Mouse (Mus musculus) midbrain, embryonic 15.5 days (tissue): ENCODE measurements around the gene Ankrd49. TPM values are rescaled to one million over a fixed set of nuclear protein-coding genes. Genes with fewer than 3 reads are reported as not detected.

Experiments used
- ATAC-seq: fragments of 200-750 bp; cut with Nextera tagmentation; replicated peaks from 2 replicates; pipeline ENCODE4 v1.8.0; 2017; ENCODE audit warnings: moderate TSS enrichment
- H3K27ac ChIP-seq: fragments of 300-500 bp; sonication (generic); 2 replicates; pipeline ENCODE4 v1.5.1; 2015; ENCODE audit warnings: mild to moderate bottlenecking, inconsistent platforms
- H3K27me3 ChIP-seq: fragments of 300-500 bp; sonication (generic); replicated peaks from 2 replicates; pipeline ENCODE4 v1.6.1; 2015; ENCODE audit warnings: inconsistent platforms
- H3K36me3 ChIP-seq: fragments of 300-500 bp; sonication (generic); replicated peaks from 2 replicates; pipeline ENCODE4 v1.6.1; 2015; ENCODE audit warnings: inconsistent platforms
- H3K4me1 ChIP-seq: fragments of 300-500 bp; sonication (generic); 2 replicates; pipeline ENCODE4 v1.6.1; 2015; ENCODE audit warnings: inconsistent platforms
- H3K4me2 ChIP-seq: fragments of 300-500 bp; sonication (generic); 2 replicates; pipeline ENCODE4 v1.6.1; 2015; ENCODE audit warnings: inconsistent platforms, mild to moderate bottlenecking, moderate library complexity
- H3K4me3 ChIP-seq: fragments of 300-500 bp; sonication (generic); 2 replicates; pipeline ENCODE4 v1.5.1; 2015; ENCODE audit warnings: mild to moderate bottlenecking, inconsistent platforms
- H3K9ac ChIP-seq: fragments of 300-500 bp; sonication (generic); 2 replicates; pipeline ENCODE4 v1.6.1; 2015; ENCODE audit warnings: mild to moderate bottlenecking, inconsistent platforms
- H3K9me3 ChIP-seq: fragments of 300-500 bp; sonication (generic); 2 replicates; pipeline ENCODE4 v1.6.1; 2016; ENCODE audit warnings: inconsistent platforms
- WGBS: fragments of 180-500 bp; shearing (Covaris S2); methylation state at CpG from one replicate; pipeline ENCODE4 v1.1.7; 2015; ENCODE audit warnings: mixed read lengths; 5-methylcytosine and 5-hydroxymethylcytosine counted together
- polyA plus RNA-seq: library from polyadenylated mRNA; unstranded; fragments of >200 nt; fragmentation: Nextera tagmentation; extraction: Ambion mirVana; gene quantifications from 2 replicates; pipeline ENCODE4 v1.2.1, GENCODE M21; 2015

Gene Ankrd49
- polyA plus RNA-seq, 1 experiment from 2014 or later = 29.3 TPM

GRCm38 (mm10) chr9:14770803-14771471, 13.7 kb downstream of the Ankrd49 start, which contains the start of gene 1700012B09Rik:
1700012B09Rik (minus strand) TSS chr9:14771030.
- H3K4me3 ChIP-seq = no peak within 1 kb of the TSS
- no peaks in the 10 kb centered on the region for H3K9me3 ChIP-seq
- 16% methylated on average over 23 of the region's 23 CpGs for WGBS
- peak; percentile 77 for ATAC-seq
- peak within 1 kb of the TSS; percentile 28 for H3K4me2 ChIP-seq
- no peaks in the 10 kb centered on the region for H3K36me3 ChIP-seq
- H3K9ac ChIP-seq = no peak within 1 kb of the TSS
- peaks cover 4% of the 10 kb centered on the region for H3K4me1 ChIP-seq
- no peaks in the 10 kb centered on the region for H3K27me3 ChIP-seq
- H3K27ac ChIP-seq = no peak within 1 kb of the TSS

GRCm38 (mm10) chr9:14769811-14770210, 14.8 kb downstream of the Ankrd49 start:
- Histone ChIP-seq H3K4me1 (peaks cover 4% of the 10 kb centered on the region), H3K9ac (no peak overlapping the region), H3K27ac (no peak overlapping the region), H3K4me3 (no peak overlapping the region), H3K36me3 (no peaks in the 10 kb centered on the region), H3K4me2 (no peak overlapping the region), H3K9me3 (no peaks in the 10 kb centered on the region), H3K27me3 (no peaks in the 10 kb centered on the region)
- peak; percentile 50; the same call in 1 of the 2 replicates for ATAC-seq
- WGBS = 44% methylated on average over 5 of the region's 6 CpGs

- peak; percentile 71; the same call in 1 of the 2 replicates for ATAC-seq
- no peaks in the 10 kb centered on the region; the same call in 1 of the 2 replicates for H3K4me1 ChIP-seq
- no peaks in the 10 kb centered on the region for H3K27me3 ChIP-seq
- no peaks in the 10 kb centered on the region for H3K9me3 ChIP-seq
- no peak overlapping the region for H3K4me2 ChIP-seq
- H3K27ac ChIP-seq = no peak overlapping the region
- H3K36me3 ChIP-seq = no peaks in the 10 kb centered on the region
- no peak overlapping the region for H3K9ac ChIP-seq
- 23% methylated on average over 7 of the region's 7 CpGs for WGBS
- no peak overlapping the region for H3K4me3 ChIP-seq
Observed at GRCm38 (mm10) chr9:14764765-14765164, 19.9 kb downstream of the Ankrd49 start.

- Histone ChIP-seq H3K4me2 (no peak overlapping the region), H3K9me3 (no peaks in the 10 kb centered on the region), H3K27ac (no peak overlapping the region), H3K9ac (no peak overlapping the region), H3K4me3 (no peak overlapping the region), H3K4me1 (no peaks in the 10 kb centered on the region), H3K27me3 (no peaks in the 10 kb centered on the region), H3K36me3 (no peaks in the 10 kb centered on the region)
- no peak for ATAC-seq
Observed at GRCm38 (mm10) chr9:14759261-14759660, 25.4 kb downstream of the Ankrd49 start.

- Histone ChIP-seq H3K4me3 (no peak overlapping the region), H3K4me1 (no peaks in the 10 kb centered on the region), H3K9me3 (no peaks in the 10 kb centered on the region), H3K27me3 (no peaks in the 10 kb centered on the region), H3K27ac (no peak overlapping the region), H3K36me3 (no peaks in the 10 kb centered on the region), H3K4me2 (no peak overlapping the region), H3K9ac (no peak overlapping the region)
- WGBS = 81% methylated on average over 7 of the region's 7 CpGs
- no peak for ATAC-seq
Observed at GRCm38 (mm10) chr9:14758590-14758989, 26.1 kb downstream of the Ankrd49 start.

- Histone ChIP-seq H3K36me3 (no peaks in the 10 kb centered on the region), H3K4me2 (no peak overlapping the region), H3K4me3 (no peak overlapping the region), H3K27ac (no peak overlapping the region), H3K9ac (no peak overlapping the region), H3K9me3 (no peaks in the 10 kb centered on the region), H3K4me1 (peaks cover 11% of the 10 kb centered on the region), H3K27me3 (peaks cover 8% of the 10 kb centered on the region; the same call in 1 of the 2 replicates)
- 89% methylated on average over 3 of the region's 3 CpGs for WGBS
- ATAC-seq = no peak
Observed at GRCm38 (mm10) chr9:14754469-14754868, 30.2 kb downstream of the Ankrd49 start.

GRCm38 (mm10) chr9:14753947-14754346, 30.7 kb downstream of the Ankrd49 start:
- H3K4me3 ChIP-seq = no peak overlapping the region
- H3K9ac ChIP-seq = no peak overlapping the region
- H3K4me2 ChIP-seq = no peak overlapping the region
- ATAC-seq = no peak
- peaks cover 11% of the 10 kb centered on the region for H3K4me1 ChIP-seq
- H3K27ac ChIP-seq = no peak overlapping the region
- peaks cover 8% of the 10 kb centered on the region; the same call in 1 of the 2 replicates for H3K27me3 ChIP-seq
- no peaks in the 10 kb centered on the region for H3K9me3 ChIP-seq
- no peaks in the 10 kb centered on the region for H3K36me3 ChIP-seq

- Histone ChIP-seq H3K4me3 (peak within 1 kb of the TSS; percentile 43), H3K4me2 (peak within 1 kb of the TSS; percentile 89), H3K27ac (peak within 1 kb of the TSS; percentile 15; the same call in 1 of the 2 replicates), H3K4me1 (peaks cover 11% of the 10 kb centered on the region), H3K9me3 (no peaks in the 10 kb centered on the region), H3K27me3 (peaks cover 8% of the 10 kb centered on the region; the same call in 1 of the 2 replicates), H3K36me3 (no peaks in the 10 kb centered on the region), H3K9ac (peak within 1 kb of the TSS; percentile 66)
- WGBS = under 1% methylated on average over 28 of the region's 28 CpGs
- peak; percentile 90 for ATAC-seq
Observed at GRCm38 (mm10) chr9:14752001-14752522, 32.6 kb downstream of the Ankrd49 start, which contains the start of gene Fut4. Fut4 (minus strand) TSS chr9:14752393.

- Histone ChIP-seq H3K9me3 (no peaks in the 10 kb centered on the region), H3K4me2 (peak overlapping the region; percentile 89), H3K27me3 (peaks cover 8% of the 10 kb centered on the region; the same call in 1 of the 2 replicates), H3K36me3 (no peaks in the 10 kb centered on the region), H3K4me1 (peaks cover 11% of the 10 kb centered on the region), H3K4me3 (peak overlapping the region; percentile 43), H3K9ac (peak overlapping the region; percentile 66), H3K27ac (peak overlapping the region; percentile 15; the same call in 1 of the 2 replicates)
- under 1% methylated on average over 40 of the region's 50 CpGs for WGBS
- peak; percentile 92 for ATAC-seq
Observed at GRCm38 (mm10) chr9:14751503-14752000, 33.1 kb downstream of the Ankrd49 start.

GRCm38 (mm10) chr9:14750901-14751502, 33.7 kb downstream of the Ankrd49 start:
- 62% methylated on average over 42 of the region's 42 CpGs for WGBS

GRCm38 (mm10) chr9:14740151-14740924, 44.3 kb downstream of the Ankrd49 start, which contains the start of gene Piwil4:
Piwil4 (minus strand) TSS chr9:14740733.
- Histone ChIP-seq H3K9ac (no peak within 1 kb of the TSS), H3K4me3 (no peak within 1 kb of the TSS), H3K4me2 (no peak within 1 kb of the TSS), H3K4me1 (no peaks in the 10 kb centered on the region), H3K9me3 (no peaks in the 10 kb centered on the region), H3K36me3 (no peaks in the 10 kb centered on the region), H3K27me3 (no peaks in the 10 kb centered on the region), H3K27ac (no peak within 1 kb of the TSS)
- no peak for ATAC-seq
- 90% methylated on average over 19 of the region's 19 CpGs for WGBS

More at GRCm38 (mm10) chr9:14750901-14751502, 33.7 kb downstream of the Ankrd49 start:
- Histone ChIP-seq H3K4me3 (peak overlapping the region; percentile 43), H3K36me3 (no peaks in the 10 kb centered on the region), H3K4me1 (peaks cover 11% of the 10 kb centered on the region), H3K27ac (no peak overlapping the region), H3K4me2 (peak overlapping the region; percentile 89), H3K9me3 (no peaks in the 10 kb centered on the region), H3K9ac (peak overlapping the region; percentile 66), H3K27me3 (peaks cover 8% of the 10 kb centered on the region; the same call in 1 of the 2 replicates)
- no peak for ATAC-seq
